Mouse (Mus musculus): Measurements from ENCODE around the gene Tmem150b. TPM values are rescaled to one million over a fixed set of nuclear protein-coding genes. Genes with fewer than 3 reads are reported as not detected.
A peak's percentile ranks its signal among the peaks of the same experiment; 100 is the strongest.

Tmem150b gene
- polyA plus RNA-seq, 1 experiment, result 33.6 TPM

DNA sequence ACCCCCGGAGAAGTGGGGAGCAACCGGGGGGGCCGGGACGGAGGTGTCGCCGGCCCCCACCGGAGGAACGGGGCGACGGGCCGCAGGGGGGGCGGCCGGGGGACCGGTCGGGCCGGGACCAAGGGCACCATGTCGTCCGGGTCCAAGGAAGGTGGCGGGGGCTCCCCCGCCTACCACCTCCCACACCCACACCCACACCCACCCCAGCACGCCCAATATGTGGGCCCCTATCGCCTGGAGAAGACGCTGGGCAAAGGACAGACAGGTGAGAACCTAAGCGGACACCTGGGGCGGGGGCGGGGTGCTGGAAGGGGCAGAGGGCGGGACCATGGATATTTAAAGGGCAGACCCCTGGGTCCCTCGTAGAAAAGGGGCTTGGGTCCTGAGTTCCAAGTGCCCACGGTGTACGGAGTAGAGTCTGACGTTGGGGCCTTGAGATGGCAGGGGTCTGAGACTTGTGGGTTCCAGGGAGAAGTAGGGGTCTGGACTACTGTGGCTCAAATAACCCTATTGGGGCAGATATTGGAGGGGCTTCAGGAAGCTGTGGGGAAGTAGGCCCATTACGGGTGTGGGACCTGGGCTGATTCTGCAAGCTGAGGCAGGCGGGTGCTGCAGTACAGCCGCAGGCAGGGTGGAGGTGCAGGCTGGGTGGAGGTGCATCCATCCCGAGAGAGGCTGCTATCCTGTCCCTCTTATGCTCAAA lies 33.9 kb downstream of the Tmem150b start:
- Histone ChIP-seq H3K4me3 (ENCODE audit: insufficient read depth, low read length) (no peak overlapping the region), H3K4me1 (ENCODE audit: control insufficient read depth, insufficient read depth, low read length) (0 out of 2 replicates have a peak, but pooled peaks cover 2% of the 10 kb centered on the region), H3K27ac (ENCODE audit: insufficient read depth, low read depth, low read length) (no peak overlapping the region)
- TF ChIP-seq CTCF (IDR thresholded peaks at IDR 0.05; ENCODE audit: low read depth, low read length) (no peak), POLR2A (IDR thresholded peaks at IDR 0.05; ENCODE audit: borderline replicate concordance, low read depth, low read length) (no peak)

DNA sequence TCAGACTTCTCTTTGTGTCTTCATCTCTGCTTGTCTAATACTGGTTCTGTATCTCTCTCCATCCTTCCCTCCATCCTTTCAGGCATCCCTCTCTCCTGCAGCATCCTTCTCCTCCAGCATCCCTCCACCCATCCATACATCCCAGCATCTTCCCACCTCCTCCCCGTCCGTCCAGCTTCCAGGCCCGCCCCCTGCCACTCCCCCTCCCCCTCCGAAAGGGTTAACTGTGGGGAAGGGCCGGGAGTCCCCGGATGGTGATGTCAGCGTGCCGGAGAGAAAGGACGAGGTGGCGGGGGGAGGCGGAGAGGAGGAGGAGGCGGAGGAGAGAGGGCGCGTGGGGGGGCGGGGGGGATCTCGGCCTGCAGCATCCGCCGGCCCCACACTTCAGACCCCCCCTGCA lies 34.7 kb downstream of the Tmem150b start, which contains the start of gene Brsk1:
Gene Brsk1, plus strand, starts transcription at position 218 of the 400 bp plus-strand sequence.
- TF ChIP-seq CTCF (IDR thresholded peaks at IDR 0.05; ENCODE audit: low read depth, low read length) (no peak), POLR2A (IDR thresholded peaks at IDR 0.05; ENCODE audit: borderline replicate concordance, low read depth, low read length) (no peak)
- H3K4me3 ChIP-seq (ENCODE audit: insufficient read depth, low read length), result no peak within 1 kb of the TSS
- 0 out of 2 replicates have a peak, but pooled peaks cover 2% of the 10 kb centered on the region for H3K4me1 ChIP-seq (ENCODE audit: control insufficient read depth, insufficient read depth, low read length)
- no peak within 1 kb of the TSS for H3K27ac ChIP-seq (ENCODE audit: insufficient read depth, low read depth, low read length)

DNA sequence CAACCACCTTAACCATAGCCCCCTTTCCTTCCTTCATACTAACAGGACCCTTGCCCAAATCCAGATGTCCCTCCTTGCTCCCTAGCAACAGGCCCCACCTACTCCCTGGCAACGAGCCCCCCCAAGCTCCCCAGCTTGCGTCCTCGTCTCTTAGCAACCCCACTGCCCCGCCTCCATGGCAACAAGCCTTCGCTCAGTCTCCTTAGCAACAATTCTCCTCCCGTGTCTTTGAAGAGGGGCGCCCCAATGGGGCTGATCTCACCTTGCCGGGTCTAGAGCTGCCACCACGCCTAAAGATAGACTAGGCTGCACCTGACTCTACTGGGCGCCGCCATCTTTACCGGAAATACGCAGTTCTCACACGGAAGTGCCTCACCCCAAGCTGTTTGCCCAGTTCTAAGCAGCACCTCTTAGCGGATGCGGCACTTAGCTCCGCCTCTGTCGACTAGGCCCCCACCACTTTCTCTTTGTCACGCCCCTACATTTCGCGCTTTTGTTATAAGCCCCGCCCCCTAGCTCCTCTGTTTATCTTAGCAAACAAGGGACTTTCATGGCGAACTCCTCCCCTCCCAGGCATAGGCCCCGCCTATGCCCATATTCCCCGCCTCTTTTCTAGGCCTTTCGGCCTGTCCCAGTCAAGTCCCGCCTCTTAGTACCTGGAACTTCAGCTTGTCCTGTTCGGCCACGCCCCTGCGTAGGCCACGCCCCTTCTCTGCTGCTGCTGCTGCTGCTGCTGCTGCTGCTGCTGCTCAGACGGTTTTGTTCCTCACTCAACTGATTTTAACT lies 40.2 kb downstream of the Tmem150b start, which contains the start of gene Hspbp1:
Gene Hspbp1, minus strand, starts transcription at position 437 of the 786 bp plus-strand sequence.
- H3K4me1 ChIP-seq (ENCODE audit: control insufficient read depth, insufficient read depth, low read length), result peaks cover 15% of the 10 kb centered on the region
- peak within 1 kb of the TSS; percentile 84 for H3K4me3 ChIP-seq (ENCODE audit: insufficient read depth, low read length)
- TF ChIP-seq CTCF (IDR thresholded peaks at IDR 0.05; ENCODE audit: low read depth, low read length) (no peak), POLR2A (IDR thresholded peaks at IDR 0.05; ENCODE audit: borderline replicate concordance, low read depth, low read length) (no peak)
- H3K27ac ChIP-seq (ENCODE audit: insufficient read depth, low read depth, low read length), result peak within 1 kb of the TSS; percentile 37

DNA sequence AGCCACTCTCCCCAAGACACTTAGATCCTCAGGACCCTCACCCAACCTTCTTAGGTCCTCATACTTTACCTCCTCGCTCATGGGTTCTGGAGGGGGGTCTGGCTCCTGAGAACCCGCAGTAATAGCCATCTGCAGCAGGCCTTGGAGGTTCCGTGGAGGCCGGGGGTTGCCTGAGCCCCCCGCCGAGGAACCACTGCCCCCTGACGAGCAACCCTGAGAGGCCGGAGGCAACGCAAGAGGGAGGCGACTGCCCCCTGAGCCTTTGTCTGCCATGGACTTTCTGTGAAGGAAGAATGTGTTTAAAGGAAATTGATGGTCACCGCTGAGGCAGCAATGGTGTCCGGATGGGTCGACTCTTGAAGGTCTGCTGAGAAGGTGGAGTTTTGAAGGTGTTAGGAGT lies 40.8 kb downstream of the Tmem150b start:
- no peak overlapping the region; the same call in 1 of the 2 replicates for H3K27ac ChIP-seq (ENCODE audit: insufficient read depth, low read depth, low read length)
- H3K4me1 ChIP-seq (ENCODE audit: control insufficient read depth, insufficient read depth, low read length), result peaks cover 14% of the 10 kb centered on the region
- H3K4me3 ChIP-seq (ENCODE audit: insufficient read depth, low read length), result peak overlapping the region; percentile 84
- TF ChIP-seq POLR2A (IDR thresholded peaks at IDR 0.05; ENCODE audit: borderline replicate concordance, low read depth, low read length), result no peak
- TF ChIP-seq CTCF (IDR thresholded peaks at IDR 0.05; ENCODE audit: low read depth, low read length), result no peak

DNA sequence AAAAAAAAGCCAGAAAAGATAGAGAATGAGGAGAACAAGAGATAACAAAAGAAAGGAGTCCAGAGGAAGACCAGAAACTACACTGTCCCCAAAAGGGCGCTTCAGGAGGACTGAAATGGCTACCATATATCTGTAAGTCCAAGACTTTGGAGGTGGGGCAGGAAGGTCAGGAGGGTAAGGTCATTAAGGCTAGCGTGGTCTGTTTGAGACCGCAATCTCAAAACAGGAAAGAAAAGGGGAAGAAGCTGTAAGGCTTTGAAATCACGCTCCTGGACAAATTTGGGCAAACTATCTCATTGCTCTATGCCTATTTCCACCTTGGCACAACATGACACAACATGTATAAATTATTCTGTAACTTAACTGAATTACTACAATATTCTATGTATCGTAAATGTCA lies 41.7 kb downstream of the Tmem150b start:
- Histone ChIP-seq H3K27ac (ENCODE audit: insufficient read depth, low read depth, low read length) (0 out of 2 replicates have a peak overlapping the region, but pooled peaks have one; percentile 15), H3K4me1 (ENCODE audit: control insufficient read depth, insufficient read depth, low read length) (peaks cover 14% of the 10 kb centered on the region), H3K4me3 (ENCODE audit: insufficient read depth, low read length) (no peak overlapping the region)
- TF ChIP-seq CTCF (IDR thresholded peaks at IDR 0.05; ENCODE audit: low read depth, low read length), result no peak
- TF ChIP-seq POLR2A (IDR thresholded peaks at IDR 0.05; ENCODE audit: borderline replicate concordance, low read depth, low read length), result no peak

DNA sequence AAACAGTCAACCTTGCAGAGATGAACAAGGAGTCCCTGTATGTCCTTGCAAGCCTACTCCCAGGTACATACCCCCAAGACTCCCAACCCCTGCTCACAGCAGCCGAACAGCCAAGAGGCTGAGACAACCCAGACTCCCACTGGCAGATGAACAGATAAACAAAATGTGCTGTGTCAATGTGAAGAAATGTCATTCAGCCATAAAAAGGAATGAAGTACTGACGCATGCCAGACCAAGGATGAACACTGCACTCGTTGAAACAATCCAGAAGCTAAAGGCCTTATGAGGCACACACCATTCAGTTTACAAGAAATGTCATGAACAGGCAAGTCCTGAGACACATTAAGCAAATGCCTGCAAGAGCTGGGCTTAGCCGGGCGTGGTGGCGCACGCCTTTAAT lies 49.8 kb downstream of the Tmem150b start:
- TF ChIP-seq POLR2A (IDR thresholded peaks at IDR 0.05; ENCODE audit: borderline replicate concordance, low read depth, low read length) (no peak), CTCF (IDR thresholded peaks at IDR 0.05; ENCODE audit: low read depth, low read length) (no peak)
- H3K4me1 ChIP-seq (ENCODE audit: control insufficient read depth, insufficient read depth, low read length), result no peaks in the 10 kb centered on the region
- H3K4me3 ChIP-seq (ENCODE audit: insufficient read depth, low read length), result no peak overlapping the region
- no peak overlapping the region for H3K27ac ChIP-seq (ENCODE audit: insufficient read depth, low read depth, low read length)

DNA sequence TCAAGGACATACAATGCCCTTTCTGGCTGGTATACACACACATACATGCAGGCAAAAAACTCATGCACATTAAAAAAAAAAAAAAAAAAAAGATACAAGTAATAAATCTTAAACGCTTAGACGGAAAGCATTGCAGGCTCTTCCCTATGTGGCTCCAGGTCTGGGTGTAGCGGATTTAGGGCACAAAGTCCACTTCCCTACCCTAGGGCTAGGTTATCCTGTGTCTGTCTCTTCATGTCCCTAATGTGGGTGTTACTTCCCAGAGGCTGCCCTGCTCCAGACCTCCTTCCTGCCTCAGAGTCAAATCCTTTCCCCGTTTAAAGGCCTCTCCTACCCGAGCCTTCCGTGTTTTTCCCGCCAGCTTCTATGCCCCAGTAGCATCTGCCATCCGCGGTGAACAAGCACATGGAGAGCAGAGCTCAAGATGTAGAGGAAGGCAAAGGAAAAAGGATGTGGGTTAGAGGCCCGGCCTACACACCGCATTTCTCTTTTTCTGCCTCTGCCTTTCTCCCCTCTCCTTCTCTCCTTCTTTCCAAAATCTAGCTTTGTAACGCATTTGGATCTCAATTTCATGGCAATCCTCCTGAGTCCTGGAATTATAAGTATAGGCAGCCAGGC lies 50.8 kb downstream of the Tmem150b start:
- no peak overlapping the region for H3K4me3 ChIP-seq (ENCODE audit: insufficient read depth, low read length)
- H3K27ac ChIP-seq (ENCODE audit: insufficient read depth, low read depth, low read length), result no peak overlapping the region
- TF ChIP-seq CTCF (IDR thresholded peaks at IDR 0.05; ENCODE audit: low read depth, low read length) (no peak), POLR2A (IDR thresholded peaks at IDR 0.05; ENCODE audit: borderline replicate concordance, low read depth, low read length) (no peak)
- no peaks in the 10 kb centered on the region for H3K4me1 ChIP-seq (ENCODE audit: control insufficient read depth, insufficient read depth, low read length)

DNA sequence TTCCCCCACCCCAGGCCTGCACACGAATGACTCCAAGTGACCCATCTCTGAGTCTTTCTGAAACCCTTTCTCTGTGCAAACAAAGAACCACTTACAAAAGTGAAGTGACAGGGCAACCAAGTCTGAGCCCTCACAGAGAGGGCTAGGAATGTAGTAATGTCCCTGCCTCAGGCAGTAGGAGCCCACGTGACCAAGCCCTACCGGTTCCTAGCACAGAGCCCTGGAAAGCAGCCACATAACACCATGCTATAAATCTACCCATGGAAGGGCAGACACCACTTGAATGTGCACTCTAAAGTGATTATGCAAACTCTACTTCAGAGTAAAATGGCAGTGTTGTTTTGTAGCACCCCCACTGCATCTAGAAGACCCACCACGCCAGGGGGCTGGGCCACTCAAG lies 53.1 kb downstream of the Tmem150b start:
- H3K4me3 ChIP-seq (ENCODE audit: insufficient read depth, low read length), result no peak overlapping the region
- TF ChIP-seq CTCF (IDR thresholded peaks at IDR 0.05; ENCODE audit: low read depth, low read length) (no peak), POLR2A (IDR thresholded peaks at IDR 0.05; ENCODE audit: borderline replicate concordance, low read depth, low read length) (no peak)

DNA sequence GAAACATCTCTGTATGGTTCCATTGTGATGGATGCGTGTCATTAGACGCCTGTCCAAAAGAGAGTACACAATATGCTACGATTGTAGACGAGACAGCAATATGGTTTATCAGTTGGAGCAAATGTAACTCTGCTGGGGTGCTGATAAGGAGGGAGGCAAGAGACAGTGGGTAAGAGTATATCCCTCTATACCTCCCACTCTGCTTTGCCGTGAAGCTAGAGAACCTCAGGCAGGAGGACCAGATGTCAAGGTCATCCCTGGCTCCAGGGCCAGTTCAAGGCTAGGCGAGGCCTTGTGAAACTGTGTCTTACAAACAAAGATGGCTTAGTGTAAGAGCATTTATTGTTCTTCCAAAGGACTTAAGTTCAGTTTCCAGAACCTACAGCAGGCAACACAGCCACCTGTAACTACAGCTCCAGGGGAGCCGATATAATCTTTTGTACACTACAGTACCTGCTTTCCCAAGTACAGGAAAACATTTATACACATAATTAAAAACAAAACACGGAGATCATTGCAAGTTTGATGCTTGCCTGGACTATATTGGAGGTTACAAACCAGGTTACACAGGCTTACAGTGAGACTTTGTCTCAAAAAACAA lies 54.3 kb downstream of the Tmem150b start:
- H3K4me1 ChIP-seq (ENCODE audit: control insufficient read depth, insufficient read depth, low read length), result no peaks in the 10 kb centered on the region
- H3K27ac ChIP-seq (ENCODE audit: insufficient read depth, low read depth, low read length), result no peak overlapping the region
- TF ChIP-seq POLR2A (IDR thresholded peaks at IDR 0.05; ENCODE audit: borderline replicate concordance, low read depth, low read length), result no peak
- no peak overlapping the region for H3K4me3 ChIP-seq (ENCODE audit: insufficient read depth, low read length)

More for the DNA sequence above, 53.1 kb downstream of the Tmem150b start:
- Histone ChIP-seq H3K27ac (ENCODE audit: insufficient read depth, low read depth, low read length) (no peak overlapping the region), H3K4me1 (ENCODE audit: control insufficient read depth, insufficient read depth, low read length) (no peaks in the 10 kb centered on the region)

Measured in bone marrow macrophage, adult 2 months (primary cell).